Mouse (Mus musculus): ENCODE results near the gene Gm9040. TPM values are rescaled to one million over a fixed set of nuclear protein-coding genes. Genes with fewer than 3 reads are reported as not detected.
"Not testable (repeated sequence)": the region's sequence is repeated elsewhere in the genome, so short reads cannot be mapped to it uniquely, and the experiment has no call there.

Gm9040 gene
- total RNA-seq (2018; cell fraction: chromatin; rRNA removed) = not detected
- total RNA-seq (2018; cell fraction: cytosol; rRNA removed) = not detected
- not detected for total RNA-seq (2018; cell fraction: nucleus; rRNA removed)
- not detected in 3 replicates for polyA plus RNA-seq (2018)

- not testable (repeated sequence) for H3K27ac ChIP-seq; H3K79me2 ChIP-seq (ENCODE audit: inconsistent target); H3K4me3 ChIP-seq (ENCODE audit: inconsistent target); H3K36me3 ChIP-seq (ENCODE audit: inconsistent target)
- whole genome bisulfite sequencing (ENCODE audit: missing documents) = no CpG with 5 or more reads among the region's 11 CpGs
Observed at GRCm38 (mm10) chr10:118326869-118327268, at the start of gene Gm9040. Gene Gm9040, minus strand, starts transcription at chr10:118326969.

- Histone ChIP-seq H3K4me3 (ENCODE audit: inconsistent target) (no peak overlapping the region), H3K79me2 (ENCODE audit: inconsistent target) (no peaks in the 10 kb centered on the region), H3K27ac (no peak overlapping the region), H3K36me3 (ENCODE audit: inconsistent target) (no peaks in the 10 kb centered on the region)
- WGBS (ENCODE audit: missing documents) = under 1% methylated on average over 10 of the region's 10 CpGs
Observed at GRCm38 (mm10) chr10:118370443-118370842, 43.7 kb upstream of the Gm9040 start.

GRCm38 (mm10) chr10:118369518-118369917, 42.7 kb upstream of the Gm9040 start:
- no peaks in the 10 kb centered on the region for H3K79me2 ChIP-seq (ENCODE audit: inconsistent target)
- no peak overlapping the region for H3K4me3 ChIP-seq (ENCODE audit: inconsistent target)
- H3K27ac ChIP-seq = no peak overlapping the region
- WGBS (ENCODE audit: missing documents) = 92% methylated on average over 9 of the region's 9 CpGs
- no peaks in the 10 kb centered on the region for H3K36me3 ChIP-seq (ENCODE audit: inconsistent target)

GRCm38 (mm10) chr10:118354005-118354404, 27.2 kb upstream of the Gm9040 start, which contains the start of gene Gm9049:
Gene Gm9049, minus strand, starts transcription at chr10:118354105.
- H3K36me3 ChIP-seq (ENCODE audit: inconsistent target); H3K79me2 ChIP-seq (ENCODE audit: inconsistent target); H3K27ac ChIP-seq; H3K4me3 ChIP-seq (ENCODE audit: inconsistent target): not testable (repeated sequence)
- no CpG with 5 or more reads among the region's 11 CpGs for WGBS (ENCODE audit: missing documents)

- not testable (repeated sequence) for H3K4me3 ChIP-seq (ENCODE audit: inconsistent target); H3K79me2 ChIP-seq (ENCODE audit: inconsistent target); H3K36me3 ChIP-seq (ENCODE audit: inconsistent target); H3K27ac ChIP-seq
- no CpG with 5 or more reads among the region's 14 CpGs for WGBS (ENCODE audit: missing documents)
Observed at GRCm38 (mm10) chr10:118348579-118348978, 21.8 kb upstream of the Gm9040 start, which contains the start of gene Gm9048. Gene Gm9048, minus strand, starts transcription at chr10:118348679.

GRCm38 (mm10) chr10:118343155-118343554, 16.4 kb upstream of the Gm9040 start, which contains the start of gene Gm9046:
Gene Gm9046, minus strand, starts transcription at chr10:118343255.
- H3K79me2 ChIP-seq (ENCODE audit: inconsistent target); H3K27ac ChIP-seq; H3K4me3 ChIP-seq (ENCODE audit: inconsistent target); H3K36me3 ChIP-seq (ENCODE audit: inconsistent target): not testable (repeated sequence)
- no CpG with 5 or more reads among the region's 14 CpGs for WGBS (ENCODE audit: missing documents)

GRCm38 (mm10) chr10:118337731-118338130, 11.0 kb upstream of the Gm9040 start, which contains the start of gene Gm9045:
Gene Gm9045, minus strand, starts transcription at chr10:118337831.
- not testable (repeated sequence) for H3K4me3 ChIP-seq (ENCODE audit: inconsistent target); H3K79me2 ChIP-seq (ENCODE audit: inconsistent target); H3K36me3 ChIP-seq (ENCODE audit: inconsistent target); H3K27ac ChIP-seq
- WGBS (ENCODE audit: missing documents) = no CpG with 5 or more reads among the region's 14 CpGs

- H3K36me3 ChIP-seq (ENCODE audit: inconsistent target); H3K79me2 ChIP-seq (ENCODE audit: inconsistent target); H3K4me3 ChIP-seq (ENCODE audit: inconsistent target); H3K27ac ChIP-seq: not testable (repeated sequence)
- WGBS (ENCODE audit: missing documents) = no CpG with 5 or more reads among the region's 14 CpGs
Observed at GRCm38 (mm10) chr10:118332308-118332707, 5.5 kb upstream of the Gm9040 start, which contains the start of gene Gm9044. Gene Gm9044, minus strand, starts transcription at chr10:118332408.

- no peak overlapping the region for H3K27ac ChIP-seq
- WGBS (ENCODE audit: missing documents) = 0% methylated on average over 5 of the region's 8 CpGs
- H3K79me2 ChIP-seq (ENCODE audit: inconsistent target) = no peaks in the 10 kb centered on the region
- no peaks in the 10 kb centered on the region for H3K36me3 ChIP-seq (ENCODE audit: inconsistent target)
- no peak overlapping the region for H3K4me3 ChIP-seq (ENCODE audit: inconsistent target)
Observed at GRCm38 (mm10) chr10:118319024-118319423, 7.7 kb downstream of the Gm9040 start.

GRCm38 (mm10) chr10:118302133-118302532, 24.6 kb downstream of the Gm9040 start:
- not testable (repeated sequence) for H3K36me3 ChIP-seq (ENCODE audit: inconsistent target); H3K4me3 ChIP-seq (ENCODE audit: inconsistent target); H3K27ac ChIP-seq; H3K79me2 ChIP-seq (ENCODE audit: inconsistent target)
- 50% methylated on average over 1 of the region's 2 CpGs for WGBS (ENCODE audit: missing documents)

GRCm38 (mm10) chr10:118294938-118295337, 31.8 kb downstream of the Gm9040 start, which contains the start of gene Iltifb:
Gene Iltifb, minus strand, starts transcription at chr10:118295038.
- WGBS (ENCODE audit: missing documents) = 97% methylated on average over 6 of the region's 6 CpGs

GRCm38 (mm10) chr10:118283016-118283415, 43.8 kb downstream of the Gm9040 start:
- not testable (repeated sequence) for H3K79me2 ChIP-seq (ENCODE audit: inconsistent target); H3K27ac ChIP-seq; H3K4me3 ChIP-seq (ENCODE audit: inconsistent target); H3K36me3 ChIP-seq (ENCODE audit: inconsistent target)
- no CpG with 5 or more reads among the region's 5 CpGs for WGBS (ENCODE audit: missing documents)

More at GRCm38 (mm10) chr10:118294938-118295337, 31.8 kb downstream of the Gm9040 start, which contains the start of gene Iltifb:
- Histone ChIP-seq H3K79me2 (ENCODE audit: inconsistent target) (no peaks in the 10 kb centered on the region), H3K4me3 (ENCODE audit: inconsistent target) (no peak within 1 kb of the TSS), H3K27ac (no peak within 1 kb of the TSS), H3K36me3 (ENCODE audit: inconsistent target) (no peaks in the 10 kb centered on the region)

GRCm38 (mm10) chr10:118282565-118282964, 44.2 kb downstream of the Gm9040 start:
- H3K27ac ChIP-seq; H3K4me3 ChIP-seq (ENCODE audit: inconsistent target); H3K36me3 ChIP-seq (ENCODE audit: inconsistent target); H3K79me2 ChIP-seq (ENCODE audit: inconsistent target): not testable (repeated sequence)
- 92% methylated on average over 2 of the region's 7 CpGs for WGBS (ENCODE audit: missing documents)

- no CpG with 5 or more reads among the region's 4 CpGs for WGBS (ENCODE audit: missing documents)
- H3K79me2 ChIP-seq (ENCODE audit: inconsistent target); H3K27ac ChIP-seq; H3K36me3 ChIP-seq (ENCODE audit: inconsistent target); H3K4me3 ChIP-seq (ENCODE audit: inconsistent target): not testable (repeated sequence)
Observed at GRCm38 (mm10) chr10:118278069-118278468, 48.7 kb downstream of the Gm9040 start.

All from macrophage (primary cell).